Comparison of ENCODE assay signal across 15 mouse cellular contexts in genomic region chr13:20047926-20048836, GRCm38 (mm10). TPM values are rescaled to one million over a fixed set of nuclear protein-coding genes. Genes with fewer than 3 reads are reported as not detected.
DNase-seq lines count a peak whose midpoint lies in the region; ATAC-seq and TF ChIP-seq lines count a peak whose summit lies in the region.
"Had no signal": no experiment of that assay in that cellular context is flagged by ENCODE, and none has a peak within 500 bp of the region (broad histone marks: within the 10 kb centered on the region; RNA-seq: fewer than 3 reads in every experiment).

No protein-coding gene starts in this region.

- no peaks in the 10 kb centered on the region for H3K27me3 ChIP-seq in hindbrain, embryonic 16.5 days (replicated peaks; ENCODE audit: control insufficient read depth, insufficient read depth, low read length)
- H3K27me3 ChIP-seq in hindbrain, embryonic 10.5 days (ENCODE audit: insufficient read depth, poor library complexity, severe bottlenecking) = no peaks in the 10 kb centered on the region
- no peaks in the 10 kb centered on the region; the same call in 1 of the 2 replicates for H3K27me3 ChIP-seq in forebrain, postnatal 0 days (ENCODE audit: insufficient read depth, low read length)
- H3K27me3 ChIP-seq in splenic B cell, adult 2 months (ENCODE audit: control insufficient read depth, insufficient read depth, low read length, poor library complexity, severe bottlenecking) = no peaks in the 10 kb centered on the region; the same call in 1 of the 2 replicates
- H3K27me3 ChIP-seq: stomach, embryonic 15.5 days had no signal

- no peak for TF ChIP-seq POLR2A in brain, embryonic 14.5 days (IDR thresholded peaks at IDR 0.05; ENCODE audit: borderline replicate concordance, extremely low read depth, insufficient read depth, insufficient read length, poor library complexity, severe bottlenecking)

- no peak for TF ChIP-seq CTCF in brain, embryonic 14.5 days (IDR thresholded peaks at IDR 0.05; ENCODE audit: borderline replicate concordance, extremely low read depth, insufficient read depth, insufficient read length)
- no peak for TF ChIP-seq CTCF in forebrain, postnatal 0 days (IDR thresholded peaks at IDR 0.05; ENCODE audit: low read depth)

- H3K27ac ChIP-seq in hindbrain, embryonic 16.5 days (ENCODE audit: low read depth, low read length) = no peak overlapping the region
- no peak overlapping the region for H3K27ac ChIP-seq in hindbrain, embryonic 10.5 days
- H3K27ac ChIP-seq in forebrain, postnatal 0 days (ENCODE audit: low read depth, low read length) = no peak overlapping the region
- H3K27ac ChIP-seq: stomach, embryonic 15.5 days had no signal

- 57% methylated on average over 14 of the region's 14 CpGs for WGBS in hindbrain, embryonic 16.5 days
- WGBS in hindbrain, embryonic 10.5 days = 57% methylated on average over 14 of the region's 14 CpGs
- whole genome bisulfite sequencing in forebrain, postnatal 0 days = 38% methylated on average over 14 of the region's 14 CpGs

- ATAC-seq in hindbrain, embryonic 16.5 days = peak; percentile 65
- ATAC-seq in forebrain, postnatal 0 days = no peak
- ATAC-seq: intestine, postnatal 0 days had no signal

- H3K4me1 ChIP-seq in hindbrain, embryonic 16.5 days (ENCODE audit: control insufficient read depth, insufficient read depth, low read depth, low read length) = no peaks in the 10 kb centered on the region
- H3K4me1 ChIP-seq in hindbrain, embryonic 10.5 days (replicated peaks) = 0 out of 2 replicates have a peak, but pooled peaks cover 6% of the 10 kb centered on the region
- no peaks in the 10 kb centered on the region for H3K4me1 ChIP-seq in forebrain, postnatal 0 days (ENCODE audit: insufficient read depth)
- H3K4me1 ChIP-seq: stomach, embryonic 15.5 days had no signal

- H3K4me2 ChIP-seq in hindbrain, embryonic 16.5 days (ENCODE audit: low read length) = no peak overlapping the region
- H3K4me2 ChIP-seq in forebrain, postnatal 0 days (ENCODE audit: low read depth) = peak overlapping the region; percentile 23
- H3K4me2 ChIP-seq: stomach, embryonic 15.5 days had no signal

- H3K9ac ChIP-seq in hindbrain, embryonic 16.5 days (ENCODE audit: low read depth, low read length) = no peak overlapping the region
- no peak overlapping the region for H3K9ac ChIP-seq in forebrain, postnatal 0 days
- H3K9ac ChIP-seq: stomach, embryonic 15.5 days had no signal

- H3K36me3 ChIP-seq in hindbrain, embryonic 16.5 days (ENCODE audit: control insufficient read depth, insufficient read depth, low read length) = no peaks in the 10 kb centered on the region
- H3K36me3 ChIP-seq in hindbrain, embryonic 10.5 days = no peaks in the 10 kb centered on the region
- H3K36me3 ChIP-seq in forebrain, postnatal 0 days (ENCODE audit: insufficient read depth) = no peaks in the 10 kb centered on the region
- no peaks in the 10 kb centered on the region for H3K36me3 ChIP-seq in splenic B cell, adult 2 months (ENCODE audit: control insufficient read depth, insufficient read depth, low read length, poor library complexity, severe bottlenecking)
- H3K36me3 ChIP-seq: stomach, embryonic 15.5 days had no signal

- DNase-seq in hindbrain, embryonic 10.5 days (ENCODE audit: low spot score) = no peak
- DNase-seq in brain, embryonic 14.5 days (ENCODE audit: low read depth) = peak; percentile 68
- DNase-seq in forebrain, postnatal 0 days = no peak
- peak; percentile 22 for DNase-seq in splenic B cell, adult 2 months (ENCODE audit: low read depth, low spot score)
- DNase-seq in kidney, postnatal 10 days = no peak
- DNase-seq in embryo, embryonic 9.5 days (ENCODE audit: extremely low spot score) = no peak
- DNase-seq: adrenal gland, adult 8-10 months; cerebellum, adult 11 months; gastrocnemius, postnatal 14 days; kidney, postnatal 4 days; right cerebral cortex, postnatal 14 days; thymus, postnatal 25 days had no signal

- no peak overlapping the region for H3K4me3 ChIP-seq in hindbrain, embryonic 16.5 days (ENCODE audit: low read length)
- no peak overlapping the region for H3K4me3 ChIP-seq in hindbrain, embryonic 10.5 days
- H3K4me3 ChIP-seq in forebrain, postnatal 0 days (ENCODE audit: low read depth, low read length) = no peak overlapping the region
- H3K4me3 ChIP-seq: stomach, embryonic 15.5 days had no signal

- H3K9me3 ChIP-seq in hindbrain, embryonic 16.5 days (ENCODE audit: control insufficient read depth, low read length) = no peaks in the 10 kb centered on the region
- no peaks in the 10 kb centered on the region for H3K9me3 ChIP-seq in hindbrain, embryonic 10.5 days
- H3K9me3 ChIP-seq in forebrain, postnatal 0 days (ENCODE audit: low read length) = no peaks in the 10 kb centered on the region
- H3K9me3 ChIP-seq: stomach, embryonic 15.5 days had no signal

RNA-seq across cellular contexts. Expression of gene Elmo1, which starts 42.2 kb away (rescaled TPM):
- polyA plus RNA-seq in hindbrain, embryonic 16.5 days (2015; fragmentation: Nextera tagmentation; extraction: Ambion mirVana) = 48.6 and 49.6 TPM in 2 replicates
- polyA plus RNA-seq in hindbrain, embryonic 10.5 days (2016; fragmentation: Nextera tagmentation; extraction: Ambion mirVana) = 12.5 and 19.2 TPM in 2 replicates
- 38.6 and 46.9 TPM in 2 replicates for polyA plus RNA-seq in brain, embryonic 14.5 days (2012; rRNA removed)
- total RNA-seq in forebrain, postnatal 0 days (2014; rRNA removed) = 25.8 and 30.9 TPM in 2 replicates
- 25.5 and 33.5 TPM in 2 replicates for polyA plus RNA-seq in forebrain, postnatal 0 days (2015; fragmentation: Nextera tagmentation; extraction: Ambion mirVana)

Comparison
In these comparisons a context has a peak if more than half of its experiments do, and no peak if none do; other contexts are left out.
1. DNase-seq: peak in brain, embryonic 14.5 days (single experiment) and splenic B cell, adult 2 months (single experiment); none in hindbrain, embryonic 10.5 days (single experiment), forebrain, postnatal 0 days (single experiment), kidney, postnatal 10 days (single experiment) and embryo, embryonic 9.5 days (single experiment).